Mouse (Mus musculus): ENCODE measurements at regions not wholly inside any gene's neighbourhood (a gene's known extent, or its start where the extent isn't known, plus 50 kb on each side); places are given as distances from the start of the nearest gene placed in this dataset.

DNA sequence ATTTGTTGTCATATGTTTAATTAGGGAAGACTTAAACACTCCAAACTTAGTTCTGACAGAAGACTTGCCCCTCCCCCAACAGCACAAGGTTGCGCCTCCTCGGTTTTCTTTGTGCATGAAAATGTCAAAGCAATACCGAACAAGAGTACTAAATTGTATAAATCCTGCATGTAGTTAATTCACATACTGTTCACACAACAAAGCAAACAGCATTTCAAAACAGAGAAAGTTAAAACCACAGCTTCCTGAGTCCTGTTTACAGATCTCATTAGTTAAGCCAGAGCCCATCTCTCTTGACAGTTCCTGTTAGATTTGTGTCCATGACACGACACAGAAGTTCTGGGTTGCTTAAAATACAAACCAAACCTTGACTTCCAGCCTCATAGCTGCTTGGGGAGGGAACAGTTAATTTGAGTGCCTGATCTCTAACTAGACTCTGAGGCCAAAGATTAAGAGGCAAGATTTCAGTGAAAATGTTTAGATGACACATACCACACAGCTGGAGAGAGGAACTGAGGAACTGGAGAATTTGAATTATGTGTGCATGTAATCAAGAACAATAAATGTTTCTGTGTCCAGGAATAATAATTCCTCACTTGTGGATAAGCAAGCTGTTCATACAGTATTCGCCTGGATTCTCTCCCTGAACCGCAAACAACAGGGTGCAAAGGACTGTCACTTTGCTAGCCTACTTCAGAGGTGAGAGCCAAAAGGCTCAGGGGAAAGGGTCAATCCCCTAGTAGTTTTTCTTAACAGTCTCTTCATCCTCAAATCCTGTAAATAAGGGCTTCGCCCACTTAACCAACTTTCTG, 113.3 kb upstream of the Tbl1xr1 start:
- no peak for DNase-seq (ENCODE audit: low spot score)

DNA sequence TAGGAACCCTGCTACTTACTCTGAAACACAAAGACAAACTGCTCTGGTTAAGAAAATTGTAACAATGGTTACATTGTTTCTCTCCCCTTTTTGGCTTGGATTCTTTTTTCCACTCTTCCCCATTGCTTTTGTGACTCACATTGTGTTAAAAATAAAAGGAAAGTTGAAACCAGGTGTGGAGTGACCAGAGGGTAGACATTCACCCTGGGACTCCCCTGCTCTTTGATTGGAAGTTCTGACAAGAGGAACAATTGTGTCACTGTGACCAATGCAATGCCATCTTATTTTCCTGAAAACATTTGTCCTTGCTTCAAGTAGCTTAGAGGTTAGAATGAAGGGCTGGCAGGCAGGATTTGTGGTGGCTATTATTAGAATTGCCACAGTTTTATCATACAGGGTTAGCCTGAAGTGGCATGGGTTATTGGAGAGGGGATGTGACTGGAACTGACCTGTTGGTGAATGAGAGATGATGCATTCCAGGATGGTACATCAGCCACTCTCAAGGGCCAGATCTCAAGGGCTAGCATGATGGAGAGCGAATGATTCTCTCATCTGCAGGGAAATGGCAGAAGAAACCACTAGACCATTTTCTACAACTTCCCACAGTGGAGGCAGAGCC, 112.6 kb upstream of the Tbl1xr1 start:
- DNase-seq (ENCODE audit: low spot score), result no peak

DNA sequence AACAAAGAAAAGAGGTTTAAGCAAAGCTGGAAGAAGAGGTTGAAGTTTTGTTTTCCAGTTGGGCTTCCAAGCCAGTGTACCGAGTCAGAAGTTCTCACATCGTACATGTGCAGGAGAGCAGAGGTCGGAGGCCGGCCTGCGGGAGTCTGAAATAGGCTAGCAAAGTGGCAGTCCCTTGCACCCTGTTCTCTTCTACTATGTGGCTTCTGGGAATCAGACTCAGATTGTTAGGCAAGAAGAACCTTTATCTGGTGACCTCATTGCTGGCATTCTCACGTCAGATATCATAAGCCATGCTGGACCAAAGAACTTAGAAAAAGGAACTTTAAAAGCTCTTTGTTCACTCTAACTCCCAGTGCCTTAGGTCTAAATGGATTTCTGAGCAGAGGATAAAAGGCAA, 112.0 kb upstream of the Tbl1xr1 start:
- DNase-seq (ENCODE audit: low spot score), result no peak

DNA sequence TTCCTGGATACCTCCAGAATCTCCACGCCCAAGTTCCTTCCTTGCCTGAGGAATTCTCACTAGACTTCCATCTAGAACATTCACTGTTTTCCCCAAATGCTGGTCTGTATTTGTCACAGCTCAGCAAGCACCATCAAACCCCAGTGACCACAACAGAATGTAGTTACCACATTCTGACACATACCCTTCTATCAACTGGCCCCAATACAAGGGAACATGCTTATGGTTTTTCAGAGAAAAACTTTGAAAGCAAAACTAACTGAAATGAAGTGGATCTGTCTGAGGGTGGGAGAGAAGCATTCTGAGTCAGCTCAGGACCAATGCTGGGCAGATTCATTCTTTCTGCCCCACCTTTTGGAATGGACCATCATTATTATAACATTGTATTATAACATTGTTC, 110.9 kb upstream of the Tbl1xr1 start:
- DNase-seq (ENCODE audit: low spot score), result no peak

DNA sequence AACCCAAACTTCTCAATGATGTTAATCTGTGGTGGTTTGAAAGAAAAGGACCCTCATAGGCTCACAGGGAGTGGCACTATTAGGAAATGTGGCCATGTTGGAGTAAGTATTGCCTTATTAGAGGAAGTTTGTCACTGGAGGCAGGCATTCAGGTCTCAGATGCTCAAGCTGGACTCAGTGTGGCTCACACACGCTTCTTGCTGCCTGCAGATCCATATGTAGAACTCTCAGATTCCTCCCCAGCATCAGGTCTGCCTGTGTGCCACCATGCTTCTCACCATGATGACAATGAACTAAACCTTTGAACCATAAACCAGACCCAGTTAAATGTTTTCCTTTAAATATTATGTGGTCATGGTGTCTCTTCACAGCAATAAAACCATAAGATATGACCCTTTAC, 104.7 kb upstream of the Tbl1xr1 start:
- DNase-seq (ENCODE audit: low spot score), result no peak

DNA sequence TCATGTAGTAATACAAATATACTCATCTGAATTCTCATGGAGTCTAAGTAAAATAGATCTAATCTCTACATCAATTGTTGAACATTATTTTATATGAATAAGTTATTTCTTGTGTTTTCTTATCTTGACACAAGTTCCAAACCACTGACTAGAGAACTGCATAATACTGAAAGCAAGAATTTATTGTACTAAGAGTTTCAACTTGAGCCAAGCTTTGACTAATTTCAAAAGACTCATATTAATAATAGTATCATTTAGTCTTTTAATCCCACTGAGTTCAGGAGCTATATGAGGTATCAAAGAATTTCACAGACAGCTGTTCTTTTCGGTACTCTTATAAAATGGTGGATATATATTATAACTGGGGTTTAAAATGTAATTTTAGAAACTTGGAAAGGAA, 103.3 kb upstream of the Tbl1xr1 start:
- no peak for DNase-seq (ENCODE audit: low spot score)

GRCm38 (mm10) chr3:21973681-21974080, 102.8 kb upstream of the Tbl1xr1 start:
- DNase-seq (ENCODE audit: low spot score), result no peak

GRCm38 (mm10) chr3:21974766-21975165, 101.7 kb upstream of the Tbl1xr1 start:
- no peak for DNase-seq (ENCODE audit: low spot score)

DNA sequence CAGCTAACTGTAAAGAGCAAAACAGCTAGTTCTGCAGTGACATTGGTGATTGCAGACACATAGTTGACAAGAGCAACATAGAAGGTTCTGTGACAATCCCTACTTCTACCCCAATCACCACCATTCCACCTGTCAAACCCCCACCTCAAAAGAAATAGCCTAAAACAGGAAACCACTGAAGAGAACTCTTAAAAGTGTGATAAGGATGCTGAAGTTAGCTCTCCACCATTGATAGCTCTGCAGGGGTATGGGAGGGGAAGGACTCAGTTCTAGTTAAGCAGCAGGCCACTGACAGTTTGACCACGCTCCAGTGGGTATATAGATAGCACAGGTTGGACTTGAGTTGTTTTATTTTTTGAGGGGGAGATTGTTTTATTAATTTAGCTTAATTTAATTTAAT, 98.7 kb upstream of the Tbl1xr1 start:
- no peak for DNase-seq (ENCODE audit: low spot score)

DNA sequence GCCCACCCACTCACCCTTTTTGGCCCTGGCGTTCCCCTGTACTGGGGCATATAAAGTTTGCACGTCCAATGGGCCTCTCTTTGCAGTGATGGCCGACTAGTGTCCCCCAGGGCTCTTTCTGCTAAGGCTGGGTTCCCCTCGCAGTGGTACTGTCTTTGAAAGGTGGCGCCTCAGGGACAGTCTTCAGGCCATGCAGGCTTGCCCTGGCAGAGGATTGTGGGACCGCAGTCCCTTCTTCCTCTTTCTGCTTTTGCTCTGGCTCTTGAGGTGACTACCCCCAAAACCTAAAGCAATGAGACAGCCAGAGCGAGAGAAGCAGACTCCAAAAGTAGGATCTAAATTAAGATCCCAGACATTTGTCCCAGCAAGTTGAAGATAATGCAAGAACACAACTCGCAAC, 93.5 kb upstream of the Tbl1xr1 start:
- DNase-seq (ENCODE audit: low spot score), result no peak

DNA sequence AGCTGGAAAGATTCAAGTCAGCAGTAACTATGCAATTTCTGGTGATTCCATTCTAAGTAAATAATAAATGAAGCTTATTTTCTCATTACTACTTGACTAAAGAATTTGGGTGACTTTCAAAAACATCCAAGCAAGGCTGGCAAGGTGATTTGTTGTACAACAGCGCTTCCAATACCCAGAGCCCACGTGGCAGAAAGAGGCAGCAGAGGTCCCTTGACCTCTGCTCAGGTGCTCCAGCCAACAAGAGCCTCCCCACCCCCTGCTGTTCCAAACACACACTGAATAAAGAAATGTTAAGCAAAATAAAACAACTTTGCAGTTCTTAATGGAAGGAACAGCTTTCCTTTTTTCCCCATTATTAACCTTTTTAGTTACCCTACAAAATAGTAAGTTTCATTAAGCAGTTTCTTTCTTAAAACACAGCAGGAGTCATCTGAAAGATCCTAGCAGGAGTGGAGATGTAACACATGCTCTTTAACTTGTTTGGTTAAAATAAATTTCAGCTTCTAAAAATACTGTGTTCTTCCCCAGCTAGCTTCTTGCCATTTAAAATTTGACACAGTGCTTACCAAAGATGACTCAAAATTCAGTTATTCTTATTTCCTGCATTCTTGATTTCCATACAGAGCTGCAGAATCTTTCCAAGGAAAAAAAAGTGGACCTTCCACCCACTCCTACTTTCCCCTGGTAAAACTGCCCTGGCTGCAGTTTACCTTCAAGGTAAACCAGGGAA, 92.3 kb upstream of the Tbl1xr1 start:
- no peak for DNase-seq (ENCODE audit: low spot score)

GRCm38 (mm10) chr3:21984807-21985206, 91.6 kb upstream of the Tbl1xr1 start:
- DNase-seq (ENCODE audit: low spot score), result no peak

GRCm38 (mm10) chr3:21986164-21986892, 90.1 kb upstream of the Tbl1xr1 start:
- DNase-seq (ENCODE audit: low spot score), result no peak

- no peak for DNase-seq (ENCODE audit: low spot score)
Observed at GRCm38 (mm10) chr3:21986893-21987250, 89.6 kb upstream of the Tbl1xr1 start.

DNA sequence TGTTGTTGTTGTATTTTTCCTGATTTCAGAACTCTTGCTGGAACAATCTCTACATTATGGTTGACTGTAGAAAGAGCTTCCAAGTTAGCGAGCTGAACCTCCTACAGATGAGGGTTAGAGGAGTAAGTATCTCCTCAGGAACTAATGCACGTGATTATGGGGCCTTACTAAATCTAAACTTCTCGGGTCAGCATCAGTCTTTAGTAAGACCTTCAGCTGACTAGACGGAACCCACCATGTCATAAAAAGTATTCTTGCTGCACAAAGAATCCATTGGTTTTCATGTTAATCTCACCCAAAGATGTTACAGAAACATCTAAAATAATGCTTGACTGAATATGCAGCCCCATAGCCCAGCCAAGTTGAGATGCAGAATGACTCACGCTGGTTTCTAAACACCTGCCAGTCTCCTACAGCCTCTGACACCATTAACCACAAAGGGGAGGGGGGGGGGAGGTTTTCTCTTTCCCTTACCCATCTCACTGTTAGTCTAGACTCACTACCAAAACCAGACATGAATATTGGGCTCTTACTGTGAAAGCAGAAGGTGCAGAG, 88.9 kb upstream of the Tbl1xr1 start:
- no peak for DNase-seq (ENCODE audit: low spot score)

GRCm38 (mm10) chr3:21988010-21988531, 88.4 kb upstream of the Tbl1xr1 start:
- no peak for DNase-seq (ENCODE audit: low spot score)

DNA sequence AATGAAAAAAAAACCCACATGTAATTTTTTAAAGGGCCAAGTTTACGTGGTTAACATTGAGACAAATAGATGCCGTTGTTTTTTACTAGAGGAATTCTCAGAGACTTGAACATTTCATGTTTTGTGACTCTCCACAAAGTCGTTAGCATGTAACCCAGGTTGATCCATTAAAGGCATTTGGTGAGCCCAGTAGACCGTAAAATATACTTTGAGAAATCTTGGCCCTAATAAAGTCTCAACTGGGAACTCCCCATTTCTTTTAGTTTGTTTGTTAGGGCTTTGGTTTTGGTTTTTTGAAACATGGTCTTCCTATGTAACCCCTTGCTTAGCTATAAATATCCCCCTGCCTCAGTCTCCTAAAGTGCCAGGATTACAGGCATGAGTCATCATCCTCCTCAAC, 85.9 kb upstream of the Tbl1xr1 start:
- DNase-seq (ENCODE audit: low spot score), result no peak

DNA sequence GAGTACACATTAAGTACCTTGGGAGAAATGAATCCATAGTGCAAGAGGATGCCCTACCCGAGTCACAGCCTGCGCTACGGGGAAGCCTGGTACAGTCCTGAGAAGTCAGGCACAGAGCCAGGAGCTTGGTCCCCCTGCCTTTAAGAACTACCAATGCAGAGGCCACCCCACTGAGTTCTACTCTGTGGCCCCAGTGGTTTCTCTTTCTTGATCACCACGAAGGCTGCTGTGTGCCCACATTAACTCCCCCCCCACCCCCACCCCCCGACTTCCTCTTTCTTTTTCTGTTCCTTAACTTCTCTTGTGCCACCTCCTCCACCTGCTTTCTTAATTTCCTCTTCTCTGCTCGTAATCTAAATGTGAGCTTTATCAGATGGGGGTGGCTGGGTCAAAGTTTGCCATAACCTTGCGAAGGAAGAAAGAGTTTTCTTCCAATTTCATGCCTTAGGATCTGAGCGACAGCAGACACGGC, 84.7 kb upstream of the Tbl1xr1 start:
- DNase-seq (ENCODE audit: low spot score), result no peak

GRCm38 (mm10) chr3:21992203-21992602, 84.2 kb upstream of the Tbl1xr1 start:
- no peak for DNase-seq (ENCODE audit: low spot score)

DNA sequence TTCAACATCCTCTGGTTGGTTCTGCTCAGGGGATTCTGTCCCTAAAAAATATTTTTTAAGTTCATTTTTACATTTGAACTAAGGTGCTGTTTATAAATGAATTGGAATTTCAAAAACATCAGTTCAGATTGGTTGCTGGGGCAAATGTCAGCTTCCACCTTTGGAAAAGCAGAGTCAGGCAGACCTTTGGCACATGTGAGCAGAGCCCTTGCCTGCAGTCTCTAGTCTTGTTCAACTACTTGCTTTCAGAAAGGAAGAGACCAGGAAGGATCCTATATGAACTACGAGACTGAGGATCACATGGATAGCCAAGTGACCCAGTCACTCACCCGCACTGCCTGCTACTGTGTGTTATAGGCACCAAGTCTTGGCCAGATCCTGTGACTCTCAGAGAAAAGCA, 82.5 kb upstream of the Tbl1xr1 start:
- no peak for DNase-seq (ENCODE audit: low spot score)

DNA sequence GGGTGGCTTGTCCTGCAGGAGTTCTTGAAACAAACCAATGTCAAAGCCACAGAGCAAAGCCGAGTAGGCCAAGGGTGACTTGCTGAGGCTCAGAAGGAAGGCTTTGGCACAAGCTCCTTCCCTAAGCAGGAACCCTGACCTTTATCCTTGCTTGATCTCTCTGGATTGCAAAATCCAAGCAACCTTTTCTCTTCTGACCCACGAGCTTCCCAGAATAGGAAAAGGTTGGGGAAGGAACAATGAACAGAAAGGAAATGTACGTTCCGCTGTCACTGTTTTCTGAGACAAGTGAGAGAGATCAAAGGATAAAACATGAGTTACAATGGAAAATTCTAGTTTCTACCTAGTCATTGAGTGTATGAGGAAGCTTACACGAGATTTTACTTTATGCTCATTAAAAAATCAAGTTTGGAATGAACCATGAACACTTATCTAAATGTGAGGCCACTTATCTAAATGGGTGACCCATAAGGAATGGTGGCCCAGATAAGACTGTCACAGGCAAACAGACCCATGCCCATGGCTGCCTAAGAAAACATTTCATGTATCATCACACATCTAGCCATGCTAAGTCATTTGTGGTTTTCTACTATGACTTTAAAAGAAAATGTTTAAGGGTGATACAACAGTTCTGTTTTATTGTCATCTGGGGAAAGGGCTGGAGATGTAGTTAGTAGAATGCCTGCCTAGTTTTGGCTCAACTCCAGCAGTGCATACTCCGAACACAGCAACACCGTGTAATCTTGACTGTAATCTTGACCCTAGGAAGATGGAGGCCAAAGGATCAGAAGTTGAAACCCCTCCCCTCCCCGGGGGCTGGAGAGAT, 80.7 kb upstream of the Tbl1xr1 start:
- DNase-seq (ENCODE audit: low spot score), result no peak
